In genomic region chr2:32486155-32486554, GRCm38 (mm10) we compare ENCODE assay signal across 22 mouse cellular contexts. TPM values are rescaled to one million over a fixed set of nuclear protein-coding genes. Genes with fewer than 3 reads are reported as not detected.
DNase-seq lines count a peak whose midpoint lies in the region; ATAC-seq and TF ChIP-seq lines count a peak whose summit lies in the region.
"Had no signal": no experiment of that assay in that cellular context is flagged by ENCODE, and none has a peak within 500 bp of the region (broad histone marks: within the 10 kb centered on the region; RNA-seq: fewer than 3 reads in every experiment).

No protein-coding gene starts in this region.

- H3K27me3 ChIP-seq in heart, embryonic 15.5 days: no peaks in the 10 kb centered on the region
- H3K27me3 ChIP-seq in neural tube, embryonic 12.5 days (replicated peaks): no peaks in the 10 kb centered on the region
- no peaks in the 10 kb centered on the region for H3K27me3 ChIP-seq in neural tube, embryonic 15.5 days (replicated peaks)
- H3K27me3 ChIP-seq in embryonic facial prominence, embryonic 10.5 days (replicated peaks; ENCODE audit: low read depth, poor library complexity, severe bottlenecking): no peaks in the 10 kb centered on the region
- H3K27me3 ChIP-seq in liver, postnatal 0 days (ENCODE audit: insufficient read depth, low read length): no peaks in the 10 kb centered on the region
- H3K27me3 ChIP-seq: forebrain, embryonic 15.5 days; heart, embryonic 12.5 days; hindbrain, embryonic 13.5 days had no signal

- peaks cover 14% of the 10 kb centered on the region for H3K4me1 ChIP-seq in heart, embryonic 15.5 days (replicated peaks)
- H3K4me1 ChIP-seq in neural tube, embryonic 12.5 days: no peaks in the 10 kb centered on the region
- no peaks in the 10 kb centered on the region for H3K4me1 ChIP-seq in neural tube, embryonic 15.5 days
- peaks cover 12% of the 10 kb centered on the region for H3K4me1 ChIP-seq in embryonic facial prominence, embryonic 10.5 days
- H3K4me1 ChIP-seq in liver, postnatal 0 days (ENCODE audit: insufficient read depth): peaks cover 10% of the 10 kb centered on the region; the same call in 1 of the 2 replicates
- H3K4me1 ChIP-seq: forebrain, embryonic 15.5 days; hindbrain, embryonic 13.5 days; midbrain, embryonic 10.5 days had no signal

- H3K4me2 ChIP-seq in heart, embryonic 15.5 days: peak overlapping the region; percentile 4; the same call in 1 of the 2 replicates
- H3K4me2 ChIP-seq in neural tube, embryonic 12.5 days (replicated peaks): no peak overlapping the region
- no peak overlapping the region for H3K4me2 ChIP-seq in neural tube, embryonic 15.5 days
- no peak overlapping the region for H3K4me2 ChIP-seq in liver, postnatal 0 days (ENCODE audit: low read depth, low read length)
- H3K4me2 ChIP-seq: forebrain, embryonic 15.5 days; heart, embryonic 12.5 days; hindbrain, embryonic 13.5 days; lung, embryonic 14.5 days had no signal

- no peak for TF ChIP-seq CTCF in liver, postnatal 0 days (IDR thresholded peaks at IDR 0.05; ENCODE audit: low read depth)

- WGBS in heart, embryonic 15.5 days: 48% methylated on average over 9 of the region's 9 CpGs
- WGBS in neural tube, embryonic 12.5 days: 93% methylated on average over 9 of the region's 9 CpGs
- 92% methylated on average over 9 of the region's 9 CpGs for WGBS in neural tube, embryonic 15.5 days
- 93% methylated on average over 9 of the region's 9 CpGs for WGBS in embryonic facial prominence, embryonic 10.5 days
- 69% methylated on average over 9 of the region's 9 CpGs for WGBS in liver, postnatal 0 days (ENCODE audit: insufficient replicate concordance)

- no peak for DNase-seq in heart, postnatal 10 days
- no peak for DNase-seq in embryonic facial prominence, embryonic 10.5 days (ENCODE audit: low spot score)
- no peak for DNase-seq in liver, postnatal 0 days
- no peak for DNase-seq in testis, postnatal 14 days (ENCODE audit: low spot score)
- no peak for DNase-seq in right cerebral cortex, postnatal 36 days (ENCODE audit: low spot score in 2 of 2)
- DNase-seq: adrenal gland, adult 2 months; B cell, adult 2 months; cerebellum, adult 8-10 months; gastrocnemius, postnatal 36 days; kidney, adult 9 months; kidney, postnatal 25 days; lung, embryonic 14.5 days; lung, postnatal 36 days; thymus, postnatal 4 days had no signal

- peak; percentile 62 for TF ChIP-seq EP300 in liver, postnatal 0 days (IDR thresholded peaks at IDR 0.05; ENCODE audit: low read depth)

- no peak overlapping the region for H3K4me3 ChIP-seq in heart, embryonic 15.5 days
- H3K4me3 ChIP-seq in neural tube, embryonic 12.5 days: no peak overlapping the region
- H3K4me3 ChIP-seq in neural tube, embryonic 15.5 days (replicated peaks): no peak overlapping the region
- no peak overlapping the region for H3K4me3 ChIP-seq in embryonic facial prominence, embryonic 10.5 days
- no peak overlapping the region for H3K4me3 ChIP-seq in liver, postnatal 0 days (ENCODE audit: low read depth, low read length)
- H3K4me3 ChIP-seq: forebrain, embryonic 15.5 days; heart, embryonic 12.5 days; hindbrain, embryonic 13.5 days; midbrain, embryonic 10.5 days had no signal

- 0 out of 2 replicates have a peak overlapping the region, but pooled peaks have one; percentile 18 for H3K27ac ChIP-seq in heart, embryonic 15.5 days
- H3K27ac ChIP-seq in neural tube, embryonic 12.5 days: no peak overlapping the region
- no peak overlapping the region for H3K27ac ChIP-seq in neural tube, embryonic 15.5 days (replicated peaks)
- peak overlapping the region; percentile 65 for H3K27ac ChIP-seq in embryonic facial prominence, embryonic 10.5 days (replicated peaks)
- no peak overlapping the region for H3K27ac ChIP-seq in liver, postnatal 0 days (ENCODE audit: low read depth)
- H3K27ac ChIP-seq: forebrain, embryonic 15.5 days; hindbrain, embryonic 13.5 days had no signal

- ATAC-seq in heart, embryonic 15.5 days (replicated peaks; ENCODE audit: insufficient number of reproducible peaks, insufficient read depth, low FRiP score, low read depth): peak; percentile 54; the same call in 1 of the 2 replicates
- no peak for ATAC-seq in neural tube, embryonic 12.5 days (ENCODE audit: low FRiP score, low read depth)
- ATAC-seq in neural tube, embryonic 15.5 days (ENCODE audit: low FRiP score): no peak
- ATAC-seq in liver, postnatal 0 days: peak; percentile 46
- ATAC-seq: inflammation-experienced regulatory T-cells, adult 6 months had no signal

- H3K9me3 ChIP-seq in heart, embryonic 15.5 days (replicated peaks): no peaks in the 10 kb centered on the region
- H3K9me3 ChIP-seq in neural tube, embryonic 12.5 days: no peaks in the 10 kb centered on the region
- H3K9me3 ChIP-seq in neural tube, embryonic 15.5 days (replicated peaks): no peaks in the 10 kb centered on the region
- no peaks in the 10 kb centered on the region for H3K9me3 ChIP-seq in embryonic facial prominence, embryonic 10.5 days
- H3K9me3 ChIP-seq in liver, postnatal 0 days (ENCODE audit: low read length): no peaks in the 10 kb centered on the region
- H3K9me3 ChIP-seq: forebrain, embryonic 15.5 days; heart, embryonic 12.5 days; hindbrain, embryonic 13.5 days; midbrain, embryonic 10.5 days had no signal

- H3K36me3 ChIP-seq in heart, embryonic 15.5 days: no peaks in the 10 kb centered on the region
- no peaks in the 10 kb centered on the region for H3K36me3 ChIP-seq in neural tube, embryonic 12.5 days
- H3K36me3 ChIP-seq in neural tube, embryonic 15.5 days: no peaks in the 10 kb centered on the region
- no peaks in the 10 kb centered on the region for H3K36me3 ChIP-seq in embryonic facial prominence, embryonic 10.5 days (replicated peaks)
- H3K36me3 ChIP-seq in liver, postnatal 0 days (replicated peaks; ENCODE audit: insufficient read depth, low read length): no peaks in the 10 kb centered on the region
- H3K36me3 ChIP-seq: forebrain, embryonic 15.5 days; heart, embryonic 12.5 days; hindbrain, embryonic 13.5 days; midbrain, embryonic 10.5 days had no signal

- H3K9ac ChIP-seq in heart, embryonic 15.5 days: no peak overlapping the region; the same call in 1 of the 2 replicates
- H3K9ac ChIP-seq in neural tube, embryonic 12.5 days: 0 out of 2 replicates have a peak overlapping the region, but pooled peaks have one; percentile 18
- H3K9ac ChIP-seq in neural tube, embryonic 15.5 days (replicated peaks): no peak overlapping the region
- H3K9ac ChIP-seq in liver, postnatal 0 days (replicated peaks): peak overlapping the region; percentile 38; the same call in 1 of the 2 replicates
- H3K9ac ChIP-seq: forebrain, embryonic 15.5 days; heart, embryonic 12.5 days; hindbrain, embryonic 13.5 days; lung, embryonic 14.5 days had no signal

- intact Hi-C loops in heart, postnatal 10 days (cut with DNase I): loop anchor here (2.0 kb wide), 1 partner anchor 133 kb away; the partner anchor contains the start of genes Ciz1 and Dnm1

RNA-seq across cellular contexts. Expression of gene Slc25a25, which starts 34.9 kb away (rescaled TPM):
- 9.1 and 12.1 TPM in 2 replicates for polyA plus RNA-seq in heart, embryonic 15.5 days (2015; fragmentation: Nextera tagmentation; extraction: Ambion mirVana)
- total RNA-seq in heart, postnatal 10 days (2021): 10 to 100 TPM; 10.1 to 13.5 TPM
- polyA plus RNA-seq in neural tube, embryonic 12.5 days (2016; fragmentation: Nextera tagmentation; extraction: Ambion mirVana): 41.6 and 44.0 TPM in 2 replicates
- polyA plus RNA-seq in neural tube, embryonic 15.5 days (2015; fragmentation: Nextera tagmentation; extraction: Ambion mirVana): 51.4 and 58.8 TPM in 2 replicates
- polyA plus RNA-seq in embryonic facial prominence, embryonic 10.5 days (2016; fragmentation: Nextera tagmentation; extraction: Ambion mirVana): 29.8 and 31.8 TPM in 2 replicates
- 32.4 and 36.9 TPM in 2 replicates for polyA plus RNA-seq in liver, postnatal 0 days (2015; fragmentation: Nextera tagmentation; extraction: Ambion mirVana)

RNA-seq across cellular contexts. Expression of gene Naif1, which starts 35.9 kb away (rescaled TPM):
- polyA plus RNA-seq in heart, embryonic 15.5 days (2015; fragmentation: Nextera tagmentation; extraction: Ambion mirVana): 4.0 and 5.1 TPM in 2 replicates
- total RNA-seq in heart, postnatal 10 days (2021): 1 to 10 TPM; 3.2 to 4.4 TPM
- polyA plus RNA-seq in neural tube, embryonic 12.5 days (2016; fragmentation: Nextera tagmentation; extraction: Ambion mirVana): 5.7 and 6.0 TPM in 2 replicates
- polyA plus RNA-seq in neural tube, embryonic 15.5 days (2015; fragmentation: Nextera tagmentation; extraction: Ambion mirVana): 4.4 and 5.3 TPM in 2 replicates
- polyA plus RNA-seq in embryonic facial prominence, embryonic 10.5 days (2016; fragmentation: Nextera tagmentation; extraction: Ambion mirVana): 6.4 and 6.8 TPM in 2 replicates
- polyA plus RNA-seq in liver, postnatal 0 days (2015; fragmentation: Nextera tagmentation; extraction: Ambion mirVana): 1.6 and 1.8 TPM in 2 replicates

RNA-seq across cellular contexts. Expression of gene Fam102a, which starts 49.0 kb away (rescaled TPM):
- 4.8 and 8.6 TPM in 2 replicates for polyA plus RNA-seq in heart, embryonic 15.5 days (2015; fragmentation: Nextera tagmentation; extraction: Ambion mirVana)
- total RNA-seq in heart, postnatal 10 days (2021): 10 to 100 TPM in 1 of 2 experiments, 1 to 10 TPM in 1; 9.7 to 13.0 TPM
- 11.5 and 14.4 TPM in 2 replicates for polyA plus RNA-seq in neural tube, embryonic 12.5 days (2016; fragmentation: Nextera tagmentation; extraction: Ambion mirVana)
- 6.7 and 7.0 TPM in 2 replicates for polyA plus RNA-seq in neural tube, embryonic 15.5 days (2015; fragmentation: Nextera tagmentation; extraction: Ambion mirVana)
- 11.8 and 12.3 TPM in 2 replicates for polyA plus RNA-seq in embryonic facial prominence, embryonic 10.5 days (2016; fragmentation: Nextera tagmentation; extraction: Ambion mirVana)
- polyA plus RNA-seq in liver, postnatal 0 days (2015; fragmentation: Nextera tagmentation; extraction: Ambion mirVana): 4.8 and 6.1 TPM in 2 replicates

Comparison
In these comparisons a context has a peak if more than half of its experiments do, and no peak if none do; other contexts are left out.
1. H3K9ac ChIP-seq: peak in neural tube, embryonic 12.5 days (single experiment) and liver, postnatal 0 days (single experiment); none in heart, embryonic 15.5 days (single experiment) and neural tube, embryonic 15.5 days (single experiment).
2. ATAC-seq: peak in heart, embryonic 15.5 days (single experiment) and liver, postnatal 0 days (single experiment); none in neural tube, embryonic 12.5 days (single experiment) and neural tube, embryonic 15.5 days (single experiment).
3. H3K27ac ChIP-seq: peak in heart, embryonic 15.5 days (single experiment) and embryonic facial prominence, embryonic 10.5 days (single experiment); none in neural tube, embryonic 12.5 days (single experiment), neural tube, embryonic 15.5 days (single experiment) and liver, postnatal 0 days (single experiment).